Mouse (Mus musculus): ENCODE results near the gene Gm156.

DNA sequence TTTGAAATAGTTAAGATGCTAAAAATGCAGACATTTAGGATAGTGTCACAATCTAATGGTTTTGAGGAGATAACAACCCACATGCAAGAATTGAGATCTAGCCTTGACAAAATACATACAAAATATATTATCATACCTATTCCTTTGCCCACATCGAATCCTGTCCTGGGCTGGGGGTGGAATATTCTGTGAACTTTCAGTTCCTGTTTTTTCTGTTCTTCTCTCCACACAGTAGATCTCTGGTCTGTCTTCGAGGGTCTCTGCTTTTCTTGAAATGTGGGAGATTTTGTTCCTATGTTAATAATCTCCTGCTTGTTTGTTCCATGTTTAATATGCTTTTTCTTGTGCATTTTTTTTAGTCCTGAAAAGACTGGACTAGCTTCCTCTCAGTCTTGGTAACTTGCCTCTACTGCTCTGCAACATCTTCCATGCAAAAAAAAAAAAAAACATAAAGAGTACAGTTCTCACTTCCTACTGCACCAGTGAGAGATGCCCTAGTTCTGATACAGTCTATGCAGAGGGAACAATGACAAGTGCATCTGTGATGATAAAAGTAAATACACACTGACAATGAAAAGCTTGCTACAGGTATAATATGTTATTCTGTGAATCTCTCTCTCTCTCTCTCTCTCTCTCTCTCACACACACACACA, 43.9 kb downstream of the Gm156 start, which contains the start of gene Klri2:
- no peak for TF ChIP-seq ZNF384 (IDR thresholded peaks at IDR 0.05; ENCODE audit: low read depth, low read length)
- no peak for TF ChIP-seq HCFC1 (IDR thresholded peaks at IDR 0.05; ENCODE audit: borderline replicate concordance, insufficient read depth, low read length)
